Mouse (Mus musculus) heart, postnatal 0 days (tissue): ENCODE data around the gene Rce1.

Source experiments
- CTCF ChIP-seq: IDR thresholded peaks from 2 replicates; pipeline ENCODE4 v1.5.1; 2016; ENCODE audit warnings: antibody characterized with exemption, control low read depth, low read depth
- EP300 ChIP-seq: IDR thresholded peaks from 2 replicates; pipeline ENCODE4 v1.6.1; 2016; ENCODE audit warnings: antibody characterized with exemption, low read depth

- no peak for TF ChIP-seq CTCF
- no peak for TF ChIP-seq EP300
Measured at GRCm38 (mm10) chr19:4593792-4594522, 31.5 kb downstream of the Rce1 start.
